Mouse (Mus musculus) liver, postnatal 0 days (tissue): ENCODE measurements around the gene Scn4a. TPM values are rescaled to one million over a fixed set of nuclear protein-coding genes. Genes with fewer than 3 reads are reported as not detected.

ENCODE experiments used
- ATAC-seq: fragments of 200-750 bp; cut with Nextera tagmentation; 2 replicates; pipeline ENCODE4 v1.8.0; 2017; ENCODE audit warnings: mild to moderate bottlenecking, moderate library complexity
- DNase-seq: peaks from one replicate; pipeline ENCODE4 v3.0.0-alpha.2; 2016
- H3K27ac ChIP-seq: fragments of 300-500 bp; sonication (generic); 2 replicates; pipeline ENCODE4 v1.5.1; 2014; ENCODE audit warnings: antibody characterized with exemption, moderate library complexity, mild to moderate bottlenecking, low read depth
- H3K27me3 ChIP-seq: fragments of 300-500 bp; sonication (generic); 2 replicates; pipeline ENCODE4 v1.6.1; 2014; ENCODE audit warnings: low read length, control low read depth, mixed read lengths; ENCODE audit not compliant: insufficient read depth
- H3K36me3 ChIP-seq: fragments of 300-500 bp; sonication (generic); replicated peaks from 2 replicates; pipeline ENCODE4 v1.6.1; 2014; ENCODE audit warnings: mild to moderate bottlenecking, control low read depth, low read length, moderate library complexity, mixed read lengths; ENCODE audit not compliant: insufficient read depth
- H3K4me1 ChIP-seq: fragments of 300-500 bp; sonication (generic); 2 replicates; pipeline ENCODE4 v1.6.1; 2014; ENCODE audit warnings: antibody characterized with exemption, mild to moderate bottlenecking, control low read depth; ENCODE audit not compliant: insufficient read depth
- H3K4me2 ChIP-seq: fragments of 300-500 bp; sonication (generic); 2 replicates; pipeline ENCODE4 v1.6.1; 2014; ENCODE audit warnings: low read depth, mild to moderate bottlenecking, low read length, moderate library complexity, mixed read lengths
- H3K4me3 ChIP-seq: fragments of 300-500 bp; sonication (generic); 2 replicates; pipeline ENCODE4 v1.5.1; 2014; ENCODE audit warnings: low read depth, low read length
- H3K9ac ChIP-seq: fragments of 300-500 bp; sonication (generic); replicated peaks from 2 replicates; pipeline ENCODE4 v1.6.1; 2014; ENCODE audit warnings: mild to moderate bottlenecking, moderate library complexity
- H3K9me3 ChIP-seq: fragments of 300-500 bp; sonication (generic); 2 replicates; pipeline ENCODE4 v1.6.1; 2016; ENCODE audit warnings: mild to moderate bottlenecking, control low read depth, low read length, mixed read lengths
- CTCF ChIP-seq: sonication (generic); IDR thresholded peaks from 2 replicates; pipeline ENCODE4 v1.5.1; 2016; ENCODE audit warnings: antibody characterized with exemption, low read depth
- EP300 ChIP-seq: IDR thresholded peaks from 2 replicates; pipeline ENCODE4 v1.6.1; 2016; ENCODE audit warnings: antibody characterized with exemption, low read depth, mild to moderate bottlenecking
- WGBS: fragments of 180-500 bp; shearing (Covaris S2); extraction: QIAGEN DNeasy Blood & Tissue Kit; methylation state at CpG from one replicate; pipeline ENCODE4 v1.1.7; 2014; ENCODE audit not compliant: insufficient replicate concordance; 5-methylcytosine and 5-hydroxymethylcytosine counted together
- polyA plus RNA-seq: library from polyadenylated mRNA; unstranded; fragments of >200 nt; fragmentation: Nextera tagmentation; extraction: Ambion mirVana; gene quantifications from 2 replicates; pipeline ENCODE4 v1.2.1, GENCODE M21; 2015

The Scn4a gene
- polyA plus RNA-seq, 1 experiment from 2014 or later: 0.06 TPM

DNA sequence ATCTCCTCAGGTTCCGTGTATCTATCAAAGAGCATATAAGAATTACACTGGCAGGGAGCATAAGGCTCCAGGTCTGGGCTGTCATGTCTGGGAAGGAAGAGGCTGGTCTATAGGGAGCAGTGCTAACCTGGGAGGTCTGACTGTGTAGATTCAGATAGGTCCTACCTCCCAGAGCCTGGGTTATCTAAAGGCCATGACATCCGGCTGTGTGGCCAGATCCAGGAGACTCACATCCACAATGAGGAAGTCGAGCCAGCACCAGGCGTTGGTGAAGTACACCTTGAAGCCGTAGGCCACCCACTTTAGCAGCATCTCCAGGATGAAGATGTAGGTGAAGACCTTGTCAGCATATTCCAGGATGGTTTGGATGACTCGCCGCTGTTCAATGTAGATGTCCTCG lies 26.6 kb downstream of the Scn4a start:
- ATAC-seq (no peak), DNase-seq (no peak)
- 73% methylated on average over 8 of the region's 8 CpGs for WGBS
- Histone ChIP-seq H3K4me2 (no peak overlapping the region), H3K4me3 (no peak overlapping the region), H3K9ac (no peak overlapping the region), H3K27ac (no peak overlapping the region), H3K9me3 (no peaks in the 10 kb centered on the region), H3K4me1 (peaks cover 14% of the 10 kb centered on the region), H3K27me3 (no peaks in the 10 kb centered on the region), H3K36me3 (no peaks in the 10 kb centered on the region)
- TF ChIP-seq CTCF (no peak), EP300 (no peak)

DNA sequence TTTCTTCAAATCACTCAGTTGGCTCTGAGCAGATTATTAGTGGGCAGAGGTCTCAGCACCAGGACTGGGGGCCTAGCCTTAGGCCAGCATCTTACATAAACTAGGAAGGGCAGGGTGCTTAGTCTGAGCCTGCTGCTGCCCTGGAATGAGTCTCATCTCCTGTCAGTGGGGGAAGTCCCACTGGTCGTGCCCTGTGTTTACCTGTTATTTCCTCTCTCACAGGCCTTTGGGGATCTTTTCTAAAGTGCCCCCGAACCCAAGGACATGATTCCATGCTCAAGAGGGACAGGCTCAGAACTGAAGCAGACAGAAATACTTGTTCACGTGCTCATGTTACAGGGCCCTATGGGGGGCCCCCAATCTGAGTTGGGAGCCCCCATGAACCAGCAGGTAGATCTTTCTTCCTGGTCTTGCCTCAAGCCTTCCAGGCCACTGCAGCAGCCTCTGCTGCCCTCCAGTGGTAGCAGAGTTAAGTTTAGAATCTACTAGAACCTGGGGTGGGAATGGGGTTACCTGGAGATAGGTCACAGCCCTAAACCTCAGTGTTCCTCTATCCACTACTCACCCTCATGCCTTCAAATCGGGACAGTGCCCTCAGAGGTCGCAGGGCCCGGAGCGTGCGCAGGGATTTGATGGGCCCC lies 27.4 kb downstream of the Scn4a start:
- TF ChIP-seq CTCF (peak; percentile 85), EP300 (no peak)
- Histone ChIP-seq H3K36me3 (no peaks in the 10 kb centered on the region), H3K4me2 (no peak overlapping the region), H3K9ac (no peak overlapping the region), H3K27ac (peak overlapping the region; percentile 69), H3K9me3 (no peaks in the 10 kb centered on the region), H3K4me1 (peaks cover 14% of the 10 kb centered on the region), H3K27me3 (no peaks in the 10 kb centered on the region), H3K4me3 (no peak overlapping the region)
- 60% methylated on average over 8 of the region's 8 CpGs for WGBS
- DNase-seq: peak; percentile 77
- peak; percentile 53; the same call in 1 of the 2 replicates for ATAC-seq

DNA sequence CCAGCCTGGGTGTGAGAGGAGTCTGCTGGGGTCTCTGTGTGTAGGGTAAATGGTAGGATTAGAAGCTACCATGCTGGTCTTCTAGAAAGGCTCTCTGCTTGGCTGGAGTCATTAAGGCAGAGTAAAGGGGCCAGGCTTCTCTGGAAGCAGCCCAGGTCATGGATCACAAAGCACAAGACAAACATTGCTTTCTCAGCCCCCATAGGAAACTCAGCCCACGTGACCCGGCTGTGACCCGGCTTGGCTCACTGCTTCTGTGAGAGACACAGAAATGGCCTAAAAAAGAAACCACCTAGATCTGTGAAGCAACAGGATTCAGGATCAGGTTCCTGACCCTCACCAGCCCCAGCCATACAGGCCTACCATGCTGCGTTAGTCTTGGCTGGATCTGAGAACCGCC lies 28.2 kb downstream of the Scn4a start:
- no peaks in the 10 kb centered on the region for H3K27me3 ChIP-seq
- peaks cover 14% of the 10 kb centered on the region for H3K4me1 ChIP-seq
- H3K4me2 ChIP-seq: no peak overlapping the region
- no peaks in the 10 kb centered on the region for H3K36me3 ChIP-seq
- no peak for DNase-seq
- peak overlapping the region; percentile 69 for H3K27ac ChIP-seq
- peak; percentile 38 for ATAC-seq
- no peak overlapping the region for H3K4me3 ChIP-seq
- H3K9me3 ChIP-seq: no peaks in the 10 kb centered on the region
- no peak overlapping the region for H3K9ac ChIP-seq
- 53% methylated on average over 5 of the region's 5 CpGs for WGBS
- TF ChIP-seq CTCF: no peak
- TF ChIP-seq EP300: no peak

DNA sequence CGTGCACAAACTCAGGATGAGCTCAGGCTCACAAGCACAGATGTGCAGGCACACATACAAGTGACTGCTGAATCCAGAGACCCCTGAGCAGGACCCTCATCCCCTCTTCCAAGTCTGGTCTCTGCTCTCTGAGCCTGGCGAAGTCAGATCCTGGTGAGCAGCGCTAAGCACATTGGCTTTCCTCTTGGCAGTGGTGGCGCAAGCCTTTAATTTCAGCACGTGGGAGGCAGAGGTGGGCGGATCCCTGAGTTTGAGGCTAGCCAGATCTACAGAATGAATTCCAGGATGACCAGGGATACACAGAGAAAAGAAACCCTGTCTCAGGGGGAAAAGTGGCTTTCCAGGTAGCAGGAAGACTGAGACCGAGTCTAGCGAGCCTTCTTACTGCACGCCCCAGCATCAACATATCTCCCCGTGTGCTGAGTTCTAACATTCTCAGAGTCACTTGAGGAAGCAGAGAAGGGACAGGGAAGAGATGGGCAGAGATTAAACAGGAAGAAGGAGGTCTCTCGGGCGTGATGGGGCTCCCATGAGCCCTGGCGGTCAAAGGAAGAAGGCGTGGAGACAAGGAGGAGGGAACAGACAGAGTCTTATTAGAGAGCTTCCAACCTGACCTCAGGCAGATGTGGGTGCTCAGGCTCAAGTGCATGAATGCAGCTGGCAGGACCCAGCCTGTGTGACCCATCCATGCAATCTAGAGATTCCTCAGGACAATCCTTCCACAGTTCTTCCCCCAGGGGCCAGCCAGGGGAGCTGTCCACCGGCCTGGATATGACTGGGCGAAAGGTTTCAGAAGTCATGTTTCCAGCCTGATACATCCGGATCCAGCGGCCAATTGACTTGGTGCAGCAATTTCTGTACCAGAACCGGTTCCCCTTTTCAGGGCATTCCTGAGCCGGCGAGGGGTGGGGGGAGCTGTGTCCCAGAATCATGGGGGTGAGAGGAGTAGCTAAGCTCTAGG lies 34.4 kb downstream of the Scn4a start:
- DNase-seq (no peak), ATAC-seq (peak; percentile 40; the same call in 1 of the 2 replicates)
- WGBS: 42% methylated on average over 21 of the region's 21 CpGs

DNA sequence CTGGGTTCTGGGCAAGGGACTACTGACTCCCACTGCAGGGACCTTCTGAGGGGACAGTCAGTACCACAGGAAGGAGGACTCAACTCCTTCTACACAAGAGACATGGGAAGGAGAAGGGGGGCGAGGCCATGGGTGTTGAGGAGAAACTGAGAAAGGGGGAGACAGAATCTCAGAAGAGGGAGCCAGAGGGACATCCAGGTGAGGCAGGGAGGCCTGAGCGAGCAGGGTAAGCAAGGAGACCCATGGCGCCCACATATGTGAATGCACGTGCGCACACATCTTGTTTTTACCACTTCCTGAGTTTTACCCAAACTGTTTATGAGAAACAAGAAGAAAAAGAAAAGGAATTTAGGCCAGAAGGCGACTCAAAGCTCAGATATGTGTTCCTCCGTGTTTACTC lies 35.3 kb downstream of the Scn4a start:
- 56% methylated on average over 7 of the region's 7 CpGs for WGBS
- no peak for ATAC-seq
- TF ChIP-seq CTCF: no peak
- no peak for TF ChIP-seq EP300
- Histone ChIP-seq H3K4me3 (no peak overlapping the region), H3K27ac (no peak overlapping the region), H3K9me3 (no peaks in the 10 kb centered on the region), H3K4me1 (peaks cover 16% of the 10 kb centered on the region), H3K27me3 (no peaks in the 10 kb centered on the region), H3K4me2 (no peak overlapping the region), H3K9ac (no peak overlapping the region), H3K36me3 (no peaks in the 10 kb centered on the region)
- DNase-seq: no peak

More for the DNA sequence above, 34.4 kb downstream of the Scn4a start:
- Histone ChIP-seq H3K27me3 (no peaks in the 10 kb centered on the region), H3K9ac (0 out of 2 replicates have a peak overlapping the region, but pooled peaks have one; percentile 13), H3K4me2 (peak overlapping the region; percentile 32; the same call in 1 of the 2 replicates), H3K27ac (peak overlapping the region; percentile 42), H3K9me3 (no peaks in the 10 kb centered on the region), H3K4me1 (peaks cover 13% of the 10 kb centered on the region), H3K36me3 (no peaks in the 10 kb centered on the region), H3K4me3 (no peak overlapping the region)
- peak; percentile 16; the same call in 1 of the 2 replicates for TF ChIP-seq CTCF
- no peak for TF ChIP-seq EP300

DNA sequence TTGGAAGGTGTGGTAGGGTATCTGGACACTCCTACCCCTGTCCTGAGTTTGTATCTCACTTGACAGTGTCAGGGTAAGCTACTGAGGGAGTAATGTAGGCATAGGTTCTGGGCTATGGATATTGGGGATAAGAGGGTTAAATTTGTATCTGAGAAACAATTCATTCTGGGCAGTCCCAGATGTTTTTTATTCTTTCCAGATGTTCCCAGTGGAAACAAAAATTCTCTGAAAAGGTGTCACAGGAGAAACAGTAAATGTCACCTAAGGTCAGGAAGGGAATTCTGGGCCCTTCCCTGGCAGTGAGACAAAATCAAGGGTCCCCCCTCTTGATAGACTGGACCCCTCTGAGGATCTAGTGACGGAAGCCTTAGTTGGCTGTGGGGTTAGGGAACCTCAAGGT lies 36.7 kb downstream of the Scn4a start:
- ATAC-seq (no peak), DNase-seq (no peak)
- Histone ChIP-seq H3K4me1 (peaks cover 16% of the 10 kb centered on the region), H3K9ac (no peak overlapping the region), H3K36me3 (no peaks in the 10 kb centered on the region; the same call in 1 of the 2 replicates), H3K27ac (no peak overlapping the region), H3K4me2 (no peak overlapping the region), H3K4me3 (no peak overlapping the region), H3K9me3 (no peaks in the 10 kb centered on the region), H3K27me3 (no peaks in the 10 kb centered on the region)
- 90% methylated on average over 1 of the region's 1 CpGs for WGBS
- no peak for TF ChIP-seq EP300
- TF ChIP-seq CTCF: no peak
